ENCODE assay signal across 8 mouse cellular contexts in genomic region chr17:51812261-51812941, GRCm38 (mm10). TPM values are rescaled to one million over a fixed set of nuclear protein-coding genes. Genes with fewer than 3 reads are reported as not detected.
A peak's percentile ranks its signal among the peaks of the same experiment; 100 is the strongest.
DNase-seq lines count a peak whose midpoint lies in the region; ATAC-seq and TF ChIP-seq lines count a peak whose summit lies in the region.

No protein-coding gene starts in this region.

- no peak for DNase-seq in layer of hippocampus, adult 2 months (ENCODE audit: low spot score in 2 of 2)
- DNase-seq in layer of hippocampus, adult 9-10 months (ENCODE audit: low spot score) = no peak
- peak; percentile 58 for DNase-seq in ZHBTc4 (ENCODE audit: low read depth, low spot score)
- DNase-seq in embryo, embryonic 9.5 days (ENCODE audit: extremely low spot score) = peak; percentile 80
- DNase-seq in heart, postnatal 36 days = peak; percentile 23 to 37

- WGBS in liver, embryonic 15.5 days (ENCODE audit: insufficient replicate concordance) = under 1% methylated on average over 47 of the region's 48 CpGs
- under 1% methylated on average over 42 of the region's 48 CpGs for WGBS in stomach, embryonic 14.5 days

- peaks cover 61% of the 10 kb centered on the region for H3K27me3 ChIP-seq in liver, embryonic 15.5 days
- H3K27me3 ChIP-seq in stomach, embryonic 14.5 days (ENCODE audit: control insufficient read depth, insufficient read depth, low read length) = no peaks in the 10 kb centered on the region

- no peak for ATAC-seq in liver, embryonic 15.5 days (ENCODE audit: insufficient read depth)
- peak; percentile 5; the same call in 1 of the 2 replicates for ATAC-seq in stomach, embryonic 14.5 days (ENCODE audit: insufficient number of reproducible peaks, insufficient read depth, low FRiP score, low read depth)
- no peak for ATAC-seq in monocyte, adult 5-6 weeks (replicated peaks; ENCODE audit: insufficient number of reproducible peaks, low FRiP score, low TSS enrichment, poor library complexity, severe bottlenecking)

- peak overlapping the region; percentile 78 for H3K4me2 ChIP-seq in liver, embryonic 15.5 days
- H3K4me2 ChIP-seq in stomach, embryonic 14.5 days (replicated peaks; ENCODE audit: low read depth, low read length) = peak overlapping the region; percentile 88

- intact Hi-C loops in heart, postnatal 36 days (cut with DNase I) = no loop called here

- H3K4me1 ChIP-seq in liver, embryonic 15.5 days (replicated peaks) = peaks cover 15% of the 10 kb centered on the region; the same call in 1 of the 2 replicates
- peaks cover 3% of the 10 kb centered on the region; the same call in 1 of the 2 replicates for H3K4me1 ChIP-seq in stomach, embryonic 14.5 days (ENCODE audit: control insufficient read depth, insufficient read depth, low read length)

- H3K4me3 ChIP-seq in layer of hippocampus, adult 2 months = peak overlapping the region; percentile 80
- peak overlapping the region; percentile 59 for H3K4me3 ChIP-seq in liver, embryonic 15.5 days (replicated peaks)
- peak overlapping the region; percentile 75 for H3K4me3 ChIP-seq in stomach, embryonic 14.5 days (ENCODE audit: low read depth, low read length)

- no peaks in the 10 kb centered on the region for H3K9me3 ChIP-seq in liver, embryonic 15.5 days (replicated peaks)
- no peaks in the 10 kb centered on the region for H3K9me3 ChIP-seq in stomach, embryonic 14.5 days (ENCODE audit: control insufficient read depth, low read depth, low read length)

- peak overlapping the region; percentile 89 for H3K27ac ChIP-seq in layer of hippocampus, adult 2 months
- no peak overlapping the region for H3K27ac ChIP-seq in liver, embryonic 15.5 days (replicated peaks)
- H3K27ac ChIP-seq in stomach, embryonic 14.5 days (ENCODE audit: low read length) = peak overlapping the region; percentile 15; the same call in 1 of the 2 replicates

- H3K9ac ChIP-seq in liver, embryonic 15.5 days = peak overlapping the region; percentile 21
- H3K9ac ChIP-seq in stomach, embryonic 14.5 days (replicated peaks; ENCODE audit: low read depth, low read length) = peak overlapping the region; percentile 77

- no peaks in the 10 kb centered on the region for H3K36me3 ChIP-seq in liver, embryonic 15.5 days (replicated peaks)
- H3K36me3 ChIP-seq in stomach, embryonic 14.5 days (ENCODE audit: control insufficient read depth, insufficient read depth, low read length) = no peaks in the 10 kb centered on the region

- TF ChIP-seq CTCF in layer of hippocampus, adult 2 months (conservative IDR thresholded peaks at IDR 0.05) = no peak

RNA-seq across cellular contexts. Expression of gene Satb1, which starts 20.7 kb away (rescaled TPM):
- total RNA-seq in layer of hippocampus, adult 2 months (2021) = 10 to 100 TPM; 69.2 to 73.0 TPM
- 10 to 100 TPM; 24.5 to 30.1 TPM for total RNA-seq in heart, postnatal 36 days (2021)
- polyA plus RNA-seq in liver, embryonic 15.5 days (2015; fragmentation: Nextera tagmentation; extraction: Ambion mirVana) = 0.91 and 1.5 TPM in 2 replicates
- 10.1 TPM in 2 replicates for polyA plus RNA-seq in stomach, embryonic 14.5 days (2014; fragmentation: Nextera tagmentation; extraction: Ambion mirVana)
- total RNA-seq in monocyte, adult 5-6 weeks (2017) = 64.2 to 128 TPM (median 84.7 TPM) in 3 replicates

Comparison
In these comparisons a context has a peak if more than half of its experiments do, and no peak if none do; other contexts are left out.
1. DNase-seq: peak in ZHBTc4 (single experiment), embryo, embryonic 9.5 days (single experiment) and heart, postnatal 36 days (2 of 2); none in layer of hippocampus, adult 2 months (0 of 2) and layer of hippocampus, adult 9-10 months (single experiment).
2. Peak in every context shown above with its lines, with median percentiles within 50 percentile points of each other: H3K4me3 ChIP-seq.